Mouse (Mus musculus): ENCODE results near the gene Usp9x.

Usp9x gene

GRCm38 (mm10) chrX:13072461-13072982 is 1.2 kb downstream of the Usp9x start:
- ATAC-seq (ENCODE audit: low TSS enrichment): peak; percentile 21; the same call in 1 of the 2 replicates

- no peak for ATAC-seq (ENCODE audit: low TSS enrichment)
Measured at GRCm38 (mm10) chrX:13085621-13086020, 14.3 kb downstream of the Usp9x start.

GRCm38 (mm10) chrX:13096985-13097384 is 25.7 kb downstream of the Usp9x start:
- ATAC-seq (ENCODE audit: low TSS enrichment): no peak

GRCm38 (mm10) chrX:13206514-13206913 is 135.2 kb downstream of the Usp9x start:
- ATAC-seq (ENCODE audit: low TSS enrichment): no peak

- peak; percentile 94 for ATAC-seq (ENCODE audit: low TSS enrichment)
Measured at GRCm38 (mm10) chrX:13207512-13208341, 136.4 kb downstream of the Usp9x start.

- ATAC-seq (ENCODE audit: low TSS enrichment): peak; percentile 70
Measured at GRCm38 (mm10) chrX:13208404-13208803, 137.1 kb downstream of the Usp9x start.

GRCm38 (mm10) chrX:13214275-13214674 is 143.0 kb downstream of the Usp9x start:
- ATAC-seq (ENCODE audit: low TSS enrichment): no peak
